Mouse (Mus musculus): ENCODE measurements at regions not wholly inside any gene's neighbourhood (a gene's known extent, or its start where the extent isn't known, plus 50 kb on each side); places are given as distances from the start of the nearest gene placed in this dataset.

GRCm38 (mm10) chr17:4813666-4814065 lies 180.5 kb upstream of the Arid1b start:
- TF ChIP-seq CTCF (IDR thresholded peaks at IDR 0.05; ENCODE audit: low read depth) (no peak), EP300 (optimal IDR thresholded peaks at IDR 0.05) (no peak)
- Histone ChIP-seq H3K4me2 (replicated peaks; ENCODE audit: low read depth) (no peak overlapping the region), H3K4me1 (replicated peaks; ENCODE audit: control insufficient read depth, insufficient read depth) (no peaks in the 10 kb centered on the region), H3K36me3 (ENCODE audit: control insufficient read depth, insufficient read depth, low read length) (no peaks in the 10 kb centered on the region), H3K27me3 (ENCODE audit: control insufficient read depth, insufficient read depth, low read length) (no peaks in the 10 kb centered on the region), H3K4me3 (ENCODE audit: low read depth, low read length) (no peak overlapping the region), H3K9ac (ENCODE audit: low read length) (no peak overlapping the region), H3K9me3 (ENCODE audit: control insufficient read depth, low read length) (no peaks in the 10 kb centered on the region), H3K27ac (replicated peaks) (no peak overlapping the region)
- ATAC-seq (ENCODE audit: low FRiP score, low TSS enrichment), result no peak
- WGBS, result 70% methylated on average over 6 of the region's 6 CpGs
- DNase-seq (ENCODE audit: low spot score), result peak; percentile 18

GRCm38 (mm10) chr17:4825221-4825895 lies 168.8 kb upstream of the Arid1b start:
- Histone ChIP-seq H3K4me2 (replicated peaks; ENCODE audit: low read depth) (no peak overlapping the region), H3K4me3 (ENCODE audit: low read depth, low read length) (no peak overlapping the region), H3K4me1 (replicated peaks; ENCODE audit: control insufficient read depth, insufficient read depth) (no peaks in the 10 kb centered on the region), H3K27me3 (ENCODE audit: control insufficient read depth, insufficient read depth, low read length) (no peaks in the 10 kb centered on the region), H3K36me3 (ENCODE audit: control insufficient read depth, insufficient read depth, low read length) (no peaks in the 10 kb centered on the region), H3K9me3 (ENCODE audit: control insufficient read depth, low read length) (no peaks in the 10 kb centered on the region), H3K9ac (ENCODE audit: low read length) (no peak overlapping the region), H3K27ac (replicated peaks) (no peak overlapping the region)
- TF ChIP-seq CTCF (IDR thresholded peaks at IDR 0.05; ENCODE audit: low read depth), result no peak
- no peak for TF ChIP-seq EP300 (optimal IDR thresholded peaks at IDR 0.05)
- 69% methylated on average over 8 of the region's 8 CpGs for WGBS
- ATAC-seq (ENCODE audit: low FRiP score, low TSS enrichment) (no peak), DNase-seq (ENCODE audit: low spot score) (no peak)

GRCm38 (mm10) chr17:4834065-4834464 lies 160.1 kb upstream of the Arid1b start:
- DNase-seq (ENCODE audit: low spot score) (peak; percentile 14), ATAC-seq (ENCODE audit: low FRiP score, low TSS enrichment) (peak; percentile 38; the same call in 1 of the 2 replicates)
- no peak overlapping the region for H3K9ac ChIP-seq (ENCODE audit: low read length)
- H3K4me1 ChIP-seq (replicated peaks; ENCODE audit: control insufficient read depth, insufficient read depth), result no peaks in the 10 kb centered on the region; the same call in 1 of the 2 replicates
- no peak overlapping the region for H3K27ac ChIP-seq (replicated peaks)
- no peaks in the 10 kb centered on the region for H3K36me3 ChIP-seq (ENCODE audit: control insufficient read depth, insufficient read depth, low read length)
- TF ChIP-seq CTCF (IDR thresholded peaks at IDR 0.05; ENCODE audit: low read depth), result no peak
- no peaks in the 10 kb centered on the region for H3K9me3 ChIP-seq (ENCODE audit: control insufficient read depth, low read length)
- no peaks in the 10 kb centered on the region for H3K27me3 ChIP-seq (ENCODE audit: control insufficient read depth, insufficient read depth, low read length)
- no peak overlapping the region for H3K4me3 ChIP-seq (ENCODE audit: low read depth, low read length)
- H3K4me2 ChIP-seq (replicated peaks; ENCODE audit: low read depth), result peak overlapping the region; percentile 29; the same call in 1 of the 2 replicates
- WGBS, result 28% methylated on average over 7 of the region's 7 CpGs

- Histone ChIP-seq H3K36me3 (ENCODE audit: control insufficient read depth, insufficient read depth, low read length) (no peaks in the 10 kb centered on the region), H3K27me3 (ENCODE audit: control insufficient read depth, insufficient read depth, low read length) (no peaks in the 10 kb centered on the region), H3K4me2 (replicated peaks; ENCODE audit: low read depth) (no peak overlapping the region), H3K9ac (ENCODE audit: low read length) (no peak overlapping the region), H3K4me3 (ENCODE audit: low read depth, low read length) (no peak overlapping the region), H3K27ac (replicated peaks) (no peak overlapping the region), H3K4me1 (replicated peaks; ENCODE audit: control insufficient read depth, insufficient read depth) (no peaks in the 10 kb centered on the region; the same call in 1 of the 2 replicates), H3K9me3 (ENCODE audit: control insufficient read depth, low read length) (no peaks in the 10 kb centered on the region)
- TF ChIP-seq EP300 (optimal IDR thresholded peaks at IDR 0.05) (no peak), CTCF (IDR thresholded peaks at IDR 0.05; ENCODE audit: low read depth) (no peak)
- ATAC-seq (ENCODE audit: low FRiP score, low TSS enrichment) (no peak), DNase-seq (ENCODE audit: low spot score) (no peak)
- 77% methylated on average over 7 of the region's 7 CpGs for WGBS
These were observed 159.6 kb upstream of the Arid1b start for GRCm38 (mm10) chr17:4834571-4834970.

- ATAC-seq (ENCODE audit: low FRiP score, low TSS enrichment) (no peak), DNase-seq (ENCODE audit: low spot score) (no peak)
- Histone ChIP-seq H3K36me3 (ENCODE audit: control insufficient read depth, insufficient read depth, low read length) (no peaks in the 10 kb centered on the region), H3K4me3 (ENCODE audit: low read depth, low read length) (no peak overlapping the region), H3K9ac (ENCODE audit: low read length) (no peak overlapping the region), H3K4me1 (replicated peaks; ENCODE audit: control insufficient read depth, insufficient read depth) (no peaks in the 10 kb centered on the region; the same call in 1 of the 2 replicates), H3K9me3 (ENCODE audit: control insufficient read depth, low read length) (no peaks in the 10 kb centered on the region), H3K4me2 (replicated peaks; ENCODE audit: low read depth) (no peak overlapping the region), H3K27me3 (ENCODE audit: control insufficient read depth, insufficient read depth, low read length) (no peaks in the 10 kb centered on the region), H3K27ac (replicated peaks) (no peak overlapping the region)
- TF ChIP-seq CTCF (IDR thresholded peaks at IDR 0.05; ENCODE audit: low read depth), result no peak
- no peak for TF ChIP-seq EP300 (optimal IDR thresholded peaks at IDR 0.05)
- WGBS, result 79% methylated on average over 8 of the region's 8 CpGs
These were observed 158.9 kb upstream of the Arid1b start for GRCm38 (mm10) chr17:4835065-4835705.

- ATAC-seq (ENCODE audit: low FRiP score, low TSS enrichment) (no peak), DNase-seq (ENCODE audit: low spot score) (no peak)
- H3K4me3 ChIP-seq (ENCODE audit: low read depth, low read length), result no peak overlapping the region
- H3K9me3 ChIP-seq (ENCODE audit: control insufficient read depth, low read length), result no peaks in the 10 kb centered on the region
- no peak for TF ChIP-seq EP300 (optimal IDR thresholded peaks at IDR 0.05)
- TF ChIP-seq CTCF (IDR thresholded peaks at IDR 0.05; ENCODE audit: low read depth), result no peak
- H3K4me1 ChIP-seq (replicated peaks; ENCODE audit: control insufficient read depth, insufficient read depth), result no peaks in the 10 kb centered on the region
- no peaks in the 10 kb centered on the region for H3K27me3 ChIP-seq (ENCODE audit: control insufficient read depth, insufficient read depth, low read length)
- no peak overlapping the region for H3K4me2 ChIP-seq (replicated peaks; ENCODE audit: low read depth)
- H3K36me3 ChIP-seq (ENCODE audit: control insufficient read depth, insufficient read depth, low read length), result no peaks in the 10 kb centered on the region
- no peak overlapping the region for H3K27ac ChIP-seq (replicated peaks)
- 84% methylated on average over 3 of the region's 3 CpGs for WGBS
- H3K9ac ChIP-seq (ENCODE audit: low read length), result no peak overlapping the region
These were observed 154.0 kb upstream of the Arid1b start for GRCm38 (mm10) chr17:4840123-4840522.
